ENCODE assay signal across 9 mouse cellular contexts in the genomic region with DNA sequence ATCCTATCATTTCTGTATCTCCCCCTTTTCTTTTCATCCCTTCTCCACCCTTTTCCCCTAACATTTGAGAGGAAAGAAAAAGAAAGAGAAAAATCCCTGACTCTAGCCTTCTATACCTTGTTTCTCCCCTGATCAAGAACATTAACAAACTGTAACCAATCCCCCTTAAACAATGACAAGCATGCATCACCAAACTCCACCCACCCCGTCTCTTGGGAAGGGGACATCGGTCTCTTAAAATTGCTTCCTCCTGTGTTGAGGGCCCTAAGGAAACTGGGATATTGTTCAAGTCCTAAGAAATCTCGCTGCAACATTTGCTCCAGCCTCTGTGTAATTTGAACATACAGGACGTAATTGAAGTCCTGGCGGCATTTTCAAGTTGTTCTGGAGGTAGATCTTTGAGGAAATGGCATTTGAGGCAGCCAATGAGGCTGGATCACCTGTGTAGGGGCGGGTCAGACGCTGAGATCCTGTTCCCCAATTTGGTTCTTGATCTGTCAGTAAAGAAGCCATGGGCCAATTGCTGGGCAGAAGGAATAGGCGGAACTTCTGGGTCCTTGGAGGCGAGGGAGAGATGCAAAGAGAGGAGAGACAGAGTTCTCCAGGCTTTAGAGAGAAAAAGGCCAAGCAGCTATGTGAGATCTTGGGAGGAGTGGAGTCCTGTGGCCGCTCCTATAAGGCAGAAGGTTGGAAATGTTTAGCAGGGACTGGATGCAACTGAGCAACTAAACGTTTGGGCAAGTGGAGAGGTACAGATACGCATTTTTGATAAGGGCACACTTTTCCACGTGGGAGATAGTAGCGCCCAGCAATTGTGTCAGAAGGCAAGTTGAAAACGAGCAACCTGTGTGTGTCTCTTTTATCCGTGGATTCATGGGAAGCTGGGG. TPM values are rescaled to one million over a fixed set of nuclear protein-coding genes. Genes with fewer than 3 reads are reported as not detected.
DNase-seq lines count a peak whose midpoint lies in the region; ATAC-seq and TF ChIP-seq lines count a peak whose summit lies in the region.
"Had no signal": no experiment of that assay in that cellular context is flagged by ENCODE, and none has a peak within 500 bp of the region (broad histone marks: within the 10 kb centered on the region; RNA-seq: fewer than 3 reads in every experiment).

No protein-coding gene starts in this region.

- peak; percentile 86 for DNase-seq in kidney, postnatal 10 days
- DNase-seq in liver, embryonic 11.5 days (ENCODE audit: low spot score), result peak; percentile 71

- TF ChIP-seq CTCF in E14TG2a.4 (conservative IDR thresholded peaks at IDR 0.05; ENCODE audit: low read length), result no peak

- H3K27ac ChIP-seq in brown adipose tissue, adult 24 weeks (replicated peaks; ENCODE audit: low read depth, low read length), result no peak overlapping the region
- H3K27ac ChIP-seq in heart, embryonic 15.5 days, result no peak overlapping the region
- 0 out of 2 replicates have a peak overlapping the region, but pooled peaks have one; percentile 42 for H3K27ac ChIP-seq in liver, embryonic 11.5 days (ENCODE audit: low read depth, low read length)
- no peak overlapping the region for H3K27ac ChIP-seq in stomach, embryonic 16.5 days (ENCODE audit: low read length)

- no peaks in the 10 kb centered on the region for H3K27me3 ChIP-seq in E14TG2a.4 (ENCODE audit: insufficient read depth, low read length)
- no peaks in the 10 kb centered on the region for H3K27me3 ChIP-seq in heart, embryonic 15.5 days
- H3K27me3 ChIP-seq in liver, embryonic 11.5 days (replicated peaks; ENCODE audit: control insufficient read depth, insufficient read depth, low read length), result no peaks in the 10 kb centered on the region; the same call in 1 of the 2 replicates
- H3K27me3 ChIP-seq in stomach, embryonic 16.5 days (ENCODE audit: control insufficient read depth, insufficient read depth, low read length), result no peaks in the 10 kb centered on the region

- under 1% methylated on average over 16 of the region's 16 CpGs for WGBS in heart, embryonic 15.5 days
- 1% methylated on average over 16 of the region's 16 CpGs for WGBS in liver, embryonic 11.5 days
- 1% methylated on average over 16 of the region's 16 CpGs for WGBS in stomach, embryonic 16.5 days

- H3K4me3 ChIP-seq in E14TG2a.4 (replicated peaks; ENCODE audit: low read length), result peak overlapping the region; percentile 84
- H3K4me3 ChIP-seq in brown adipose tissue, adult 24 weeks (ENCODE audit: insufficient read depth, low read depth, low read length), result peak overlapping the region; percentile 38
- peak overlapping the region; percentile 48 for H3K4me3 ChIP-seq in heart, embryonic 15.5 days
- peak overlapping the region; percentile 57 for H3K4me3 ChIP-seq in liver, embryonic 11.5 days (ENCODE audit: low read depth, low read length)
- H3K4me3 ChIP-seq in stomach, embryonic 16.5 days (replicated peaks; ENCODE audit: low read length), result peak overlapping the region; percentile 57

- peak overlapping the region; percentile 74 for H3K4me2 ChIP-seq in heart, embryonic 15.5 days
- peak overlapping the region; percentile 84 for H3K4me2 ChIP-seq in liver, embryonic 11.5 days
- H3K4me2 ChIP-seq in stomach, embryonic 16.5 days (ENCODE audit: low read depth, low read length), result peak overlapping the region; percentile 88

- peaks cover under 1% of the 10 kb centered on the region; the same call in 1 of the 2 replicates for H3K9me3 ChIP-seq in E14TG2a.4 (ENCODE audit: low read length)
- H3K9me3 ChIP-seq in heart, embryonic 15.5 days (replicated peaks), result no peaks in the 10 kb centered on the region
- H3K9me3 ChIP-seq in liver, embryonic 11.5 days (ENCODE audit: control insufficient read depth, low read length), result no peaks in the 10 kb centered on the region
- H3K9me3 ChIP-seq in stomach, embryonic 16.5 days (replicated peaks; ENCODE audit: control insufficient read depth, low read length), result no peaks in the 10 kb centered on the region

- H3K4me1 ChIP-seq in E14TG2a.4 (replicated peaks; ENCODE audit: low read depth, low read length), result peaks cover 38% of the 10 kb centered on the region
- no peaks in the 10 kb centered on the region for H3K4me1 ChIP-seq in brown adipose tissue, adult 24 weeks (ENCODE audit: control insufficient read depth, insufficient read depth, insufficient read length, low read length)
- peaks cover 13% of the 10 kb centered on the region for H3K4me1 ChIP-seq in heart, embryonic 15.5 days (replicated peaks)
- peaks cover 15% of the 10 kb centered on the region for H3K4me1 ChIP-seq in liver, embryonic 11.5 days (replicated peaks; ENCODE audit: control insufficient read depth, insufficient read depth, low read length)
- H3K4me1 ChIP-seq in stomach, embryonic 16.5 days (ENCODE audit: control insufficient read depth, insufficient read depth, low read length), result peaks cover 10% of the 10 kb centered on the region; the same call in 1 of the 2 replicates

- peak overlapping the region; percentile 32 for H3K9ac ChIP-seq in heart, embryonic 15.5 days
- H3K9ac ChIP-seq in liver, embryonic 11.5 days (ENCODE audit: low read depth, low read length), result peak overlapping the region; percentile 75
- peak overlapping the region; percentile 73 for H3K9ac ChIP-seq in stomach, embryonic 16.5 days (ENCODE audit: low read length)

- no peaks in the 10 kb centered on the region for H3K36me3 ChIP-seq in E14TG2a.4 (ENCODE audit: insufficient read depth, low read length)
- no peaks in the 10 kb centered on the region for H3K36me3 ChIP-seq in heart, embryonic 15.5 days
- no peaks in the 10 kb centered on the region for H3K36me3 ChIP-seq in liver, embryonic 11.5 days (ENCODE audit: control insufficient read depth, insufficient read depth, low read length)
- no peaks in the 10 kb centered on the region for H3K36me3 ChIP-seq in stomach, embryonic 16.5 days (ENCODE audit: control insufficient read depth, insufficient read depth, low read length)

- ATAC-seq in erythroid progenitor cell, adult 5-6 weeks (replicated peaks; ENCODE audit: low FRiP score, poor library complexity, severe bottlenecking), result peak; percentile 85
- peak; percentile 79 for ATAC-seq in heart, embryonic 15.5 days (replicated peaks; ENCODE audit: insufficient number of reproducible peaks, insufficient read depth, low FRiP score, low read depth)
- ATAC-seq in liver, embryonic 11.5 days (replicated peaks; ENCODE audit: low FRiP score), result peak; percentile 94
- ATAC-seq in monocyte, adult 5-6 weeks (replicated peaks; ENCODE audit: insufficient number of reproducible peaks, low FRiP score, low TSS enrichment, poor library complexity, severe bottlenecking), result peak; percentile 94
- ATAC-seq in stomach, embryonic 16.5 days (ENCODE audit: insufficient read depth, low FRiP score), result peak; percentile 95

RNA-seq across cellular contexts. Expression of gene Fam213b, which starts 5.5 kb away (rescaled TPM):
- 22.6 and 33.5 TPM in 2 replicates for polyA plus RNA-seq in brown adipose tissue, adult 24 weeks (2012; ENCODE audit: insufficient read depth, insufficient read length, missing spikeins)
- 2.5 and 13.7 TPM in 2 replicates for total RNA-seq in erythroid progenitor cell, adult 5-6 weeks (2015; ENCODE audit: low replicate concordance)
- 6.1 and 13.0 TPM in 2 replicates for total RNA-seq in erythroid progenitor cell, adult 5-6 weeks (2017; ENCODE audit: low replicate concordance)
- polyA plus RNA-seq in heart, embryonic 15.5 days (2015; fragmentation: Nextera tagmentation; extraction: Ambion mirVana), result 46.7 and 53.6 TPM in 2 replicates
- polyA plus RNA-seq in liver, embryonic 11.5 days (2014; fragmentation: Nextera tagmentation; extraction: Ambion mirVana), result 17.4 and 20.1 TPM in 2 replicates
- total RNA-seq in monocyte, adult 5-6 weeks (2017), result 3.1 to 3.5 TPM (median 3.3 TPM) in 3 replicates
- polyA plus RNA-seq in stomach, embryonic 16.5 days (2015; fragmentation: Nextera tagmentation; extraction: Ambion mirVana), result 29.5 and 34.1 TPM in 2 replicates

RNA-seq across cellular contexts. Expression of gene Tnfrsf14, which starts 23.9 kb away (rescaled TPM):
- polyA plus RNA-seq in brown adipose tissue, adult 24 weeks (2012; ENCODE audit: insufficient read depth, insufficient read length, missing spikeins), result 2.1 and 4.6 TPM in 2 replicates
- 845 and 899 TPM in 2 replicates for total RNA-seq in erythroid progenitor cell, adult 5-6 weeks (2015; ENCODE audit: low replicate concordance)
- 775 and 1,097 TPM in 2 replicates for total RNA-seq in erythroid progenitor cell, adult 5-6 weeks (2017; ENCODE audit: low replicate concordance)
- 0.57 and 1.2 TPM in 2 replicates for polyA plus RNA-seq in heart, embryonic 15.5 days (2015; fragmentation: Nextera tagmentation; extraction: Ambion mirVana)
- polyA plus RNA-seq in liver, embryonic 11.5 days (2014; fragmentation: Nextera tagmentation; extraction: Ambion mirVana), result 23.1 and 24.4 TPM in 2 replicates
- 20.8 to 45.5 TPM (median 29.3 TPM) in 3 replicates for total RNA-seq in monocyte, adult 5-6 weeks (2017)
- polyA plus RNA-seq in stomach, embryonic 16.5 days (2015; fragmentation: Nextera tagmentation; extraction: Ambion mirVana), result 4.3 and 4.6 TPM in 2 replicates

RNA-seq across cellular contexts. Expression of gene Mmel1, which starts 35.0 kb away (rescaled TPM):
- not detected in 2 replicates for polyA plus RNA-seq in brown adipose tissue, adult 24 weeks (2012; ENCODE audit: insufficient read depth, insufficient read length, missing spikeins)
- 5.9 and 10.1 TPM in 2 replicates for total RNA-seq in erythroid progenitor cell, adult 5-6 weeks (2015; ENCODE audit: low replicate concordance)
- total RNA-seq in erythroid progenitor cell, adult 5-6 weeks (2017; ENCODE audit: low replicate concordance), result 6.4 and 14.4 TPM in 2 replicates
- polyA plus RNA-seq in heart, embryonic 15.5 days (2015; fragmentation: Nextera tagmentation; extraction: Ambion mirVana), result 0.58 and 0.60 TPM in 2 replicates
- polyA plus RNA-seq in liver, embryonic 11.5 days (2014; fragmentation: Nextera tagmentation; extraction: Ambion mirVana), result 0.25 and 0.31 TPM in 2 replicates
- total RNA-seq in monocyte, adult 5-6 weeks (2017), result 0.29 to 0.39 TPM in 2 of 3 replicates, not detected in the other
- 0.20 and 0.30 TPM in 2 replicates for polyA plus RNA-seq in stomach, embryonic 16.5 days (2015; fragmentation: Nextera tagmentation; extraction: Ambion mirVana)

RNA-seq across cellular contexts. Expression of gene Hes5, which starts 56.3 kb away (rescaled TPM):
- polyA plus RNA-seq in brown adipose tissue, adult 24 weeks (2012; ENCODE audit: insufficient read depth, insufficient read length, missing spikeins), result not detected in 2 replicates
- total RNA-seq in erythroid progenitor cell, adult 5-6 weeks (2015; ENCODE audit: low replicate concordance), result not detected in 2 replicates
- total RNA-seq in erythroid progenitor cell, adult 5-6 weeks (2017; ENCODE audit: low replicate concordance), result not detected in 2 replicates
- 0.49 and 0.77 TPM in 2 replicates for polyA plus RNA-seq in heart, embryonic 15.5 days (2015; fragmentation: Nextera tagmentation; extraction: Ambion mirVana)
- 0.63 TPM in 1 of 2 replicates, not detected in the other for polyA plus RNA-seq in liver, embryonic 11.5 days (2014; fragmentation: Nextera tagmentation; extraction: Ambion mirVana)
- total RNA-seq in monocyte, adult 5-6 weeks (2017), result not detected in 3 replicates
- polyA plus RNA-seq in stomach, embryonic 16.5 days (2015; fragmentation: Nextera tagmentation; extraction: Ambion mirVana), result 0.59 and 1.0 TPM in 2 replicates
- total RNA-seq: gastrocnemius, postnatal 36 days had no signal

RNA-seq across cellular contexts. Expression of gene Pank4, which starts 59.5 kb away (rescaled TPM):
- polyA plus RNA-seq in brown adipose tissue, adult 24 weeks (2012; ENCODE audit: insufficient read depth, insufficient read length, missing spikeins), result 11.0 and 18.7 TPM in 2 replicates
- total RNA-seq in erythroid progenitor cell, adult 5-6 weeks (2015; ENCODE audit: low replicate concordance), result 61.3 and 78.0 TPM in 2 replicates
- total RNA-seq in erythroid progenitor cell, adult 5-6 weeks (2017; ENCODE audit: low replicate concordance), result 40.0 and 50.1 TPM in 2 replicates
- 36.6 and 44.5 TPM in 2 replicates for polyA plus RNA-seq in heart, embryonic 15.5 days (2015; fragmentation: Nextera tagmentation; extraction: Ambion mirVana)
- polyA plus RNA-seq in liver, embryonic 11.5 days (2014; fragmentation: Nextera tagmentation; extraction: Ambion mirVana), result 44.2 and 47.2 TPM in 2 replicates
- 26.6 to 36.7 TPM (median 30.2 TPM) in 3 replicates for total RNA-seq in monocyte, adult 5-6 weeks (2017)
- 40.6 and 40.8 TPM in 2 replicates for polyA plus RNA-seq in stomach, embryonic 16.5 days (2015; fragmentation: Nextera tagmentation; extraction: Ambion mirVana)
